14 mouse cellular contexts compared by ENCODE assay signal in genomic region chr11:109106751-109107150, GRCm38 (mm10). TPM values are rescaled to one million over a fixed set of nuclear protein-coding genes. Genes with fewer than 3 reads are reported as not detected.
A peak's percentile ranks its signal among the peaks of the same experiment; 100 is the strongest.
DNase-seq lines count a peak whose midpoint lies in the region; ATAC-seq lines count a peak whose summit lies in the region.
"Had no signal": no experiment of that assay in that cellular context is flagged by ENCODE, and none has a peak within 500 bp of the region (broad histone marks: within the 10 kb centered on the region; RNA-seq: fewer than 3 reads in every experiment).

No protein-coding gene starts in this region.

- H3K4me3 ChIP-seq in forebrain, embryonic 15.5 days: no peak overlapping the region
- no peak overlapping the region for H3K4me3 ChIP-seq in midbrain, embryonic 10.5 days

- H3K27me3 ChIP-seq in forebrain, embryonic 15.5 days: no peaks in the 10 kb centered on the region
- H3K27me3 ChIP-seq in midbrain, embryonic 10.5 days (ENCODE audit: low read depth, poor library complexity, severe bottlenecking): peaks cover 19% of the 10 kb centered on the region

- H3K4me2 ChIP-seq in forebrain, embryonic 15.5 days (replicated peaks): no peak overlapping the region

- peak; percentile 60; the same call in 1 of the 2 replicates for ATAC-seq in forebrain, embryonic 15.5 days (replicated peaks)

- intact Hi-C loops in left cerebral cortex, postnatal 4 days (cut with DNase I): no loop called here
- intact Hi-C loops in heart, postnatal 10 days (cut with DNase I): no loop called here

- peaks cover 16% of the 10 kb centered on the region for H3K4me1 ChIP-seq in forebrain, embryonic 15.5 days
- H3K4me1 ChIP-seq in midbrain, embryonic 10.5 days: peaks cover 57% of the 10 kb centered on the region

- WGBS in forebrain, embryonic 15.5 days: 7% methylated on average over 8 of the region's 8 CpGs
- WGBS in midbrain, embryonic 10.5 days: 15% methylated on average over 8 of the region's 8 CpGs

- no peaks in the 10 kb centered on the region for H3K9me3 ChIP-seq in forebrain, embryonic 15.5 days
- no peaks in the 10 kb centered on the region for H3K9me3 ChIP-seq in midbrain, embryonic 10.5 days (replicated peaks)

- DNase-seq in left cerebral cortex, postnatal 4 days: peak; percentile 15
- DNase-seq in left cerebral cortex, adult 8-10 months (ENCODE audit: low spot score in 2 of 2): no peak
- peak; percentile 33 for DNase-seq in midbrain, embryonic 10.5 days (ENCODE audit: low spot score)
- peak; percentile 38 for DNase-seq in retina, embryonic 14.5 days (ENCODE audit: low spot score)
- no peak for DNase-seq in lung, postnatal 10 days
- DNase-seq in heart, postnatal 10 days: no peak
- DNase-seq in frontal cortex, postnatal 36 days (ENCODE audit: low spot score in 2 of 2): no peak
- DNase-seq: cerebellum, adult 9-10 months; gastrocnemius, postnatal 36 days; heart, postnatal 14 days; kidney, postnatal 36 days had no signal

- H3K9ac ChIP-seq in forebrain, embryonic 15.5 days (replicated peaks): 0 out of 2 replicates have a peak overlapping the region, but pooled peaks have one; percentile 5

- H3K36me3 ChIP-seq in forebrain, embryonic 15.5 days: no peaks in the 10 kb centered on the region
- H3K36me3 ChIP-seq in midbrain, embryonic 10.5 days: no peaks in the 10 kb centered on the region

- H3K27ac ChIP-seq in forebrain, embryonic 15.5 days (replicated peaks): no peak overlapping the region
- peak overlapping the region; percentile 74; the same call in 1 of the 2 replicates for H3K27ac ChIP-seq in midbrain, embryonic 10.5 days (replicated peaks)

RNA-seq across cellular contexts. Expression of gene E030025P04Rik, which starts 37.4 kb away (rescaled TPM):
- not detected for total RNA-seq in left cerebral cortex, postnatal 4 days (2021)
- not detected for total RNA-seq in left cerebral cortex, adult 8-10 months (2022)
- not detected in 2 replicates for polyA plus RNA-seq in forebrain, embryonic 15.5 days (2015; fragmentation: Nextera tagmentation; extraction: Ambion mirVana)
- polyA plus RNA-seq in midbrain, embryonic 10.5 days (2016; fragmentation: Nextera tagmentation; extraction: Ambion mirVana): not detected in 2 replicates
- not detected for total RNA-seq in heart, postnatal 10 days (2021)
- total RNA-seq: adrenal gland, postnatal 4 days; gastrocnemius, postnatal 36 days; heart, postnatal 14 days; left cerebral cortex, postnatal 25 days had no signal

Comparison
In these comparisons a context has a peak if more than half of its experiments do, and no peak if none do; other contexts are left out.
1. DNase-seq: peak in left cerebral cortex, postnatal 4 days (single experiment), midbrain, embryonic 10.5 days (single experiment) and retina, embryonic 14.5 days (single experiment); none in left cerebral cortex, adult 8-10 months (0 of 2), lung, postnatal 10 days (single experiment), heart, postnatal 10 days (0 of 2) and frontal cortex, postnatal 36 days (0 of 2).